Mouse (Mus musculus) layer of hippocampus, adult 18-20 months (tissue): ENCODE data around the gene Atp1a1. TPM values are rescaled to one million over a fixed set of nuclear protein-coding genes. Genes with fewer than 3 reads are reported as not detected.

Experiments
- DNase-seq, 2 experiments: peaks; one replicate each; pipeline ENCODE4 v3.0.0; 2022; ENCODE audit warnings: low spot score in 2 of 2
- total RNA-seq, 2 experiments: library from RNA; stranded (reverse); gene quantifications; 2 replicates each; pipeline ENCODE4 v1.2.3; 2021

Atp1a1 gene
- total RNA-seq, 2 experiments from 2014 or later: 518 to 527 TPM

DNA sequence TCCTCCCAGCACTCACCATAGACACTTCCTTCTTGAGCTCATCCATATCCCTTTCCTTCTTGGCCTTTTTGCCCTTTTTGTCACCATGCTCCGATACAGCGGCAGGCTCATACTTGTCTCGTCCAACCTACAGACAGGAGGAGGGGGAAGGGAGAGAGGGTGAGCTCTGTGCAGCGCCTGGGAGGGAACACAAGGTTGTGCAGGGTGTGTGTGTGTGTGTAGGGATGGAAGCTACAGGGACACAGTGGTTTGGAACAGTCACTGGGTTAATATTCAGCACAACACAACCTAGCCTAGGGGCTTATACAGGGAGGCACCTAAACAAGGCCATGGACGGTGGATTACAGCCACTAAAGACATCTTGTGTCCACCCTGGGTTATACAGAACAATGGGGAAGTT, 9.5 kb downstream of the Atp1a1 start:
- no peak for DNase-seq

DNA sequence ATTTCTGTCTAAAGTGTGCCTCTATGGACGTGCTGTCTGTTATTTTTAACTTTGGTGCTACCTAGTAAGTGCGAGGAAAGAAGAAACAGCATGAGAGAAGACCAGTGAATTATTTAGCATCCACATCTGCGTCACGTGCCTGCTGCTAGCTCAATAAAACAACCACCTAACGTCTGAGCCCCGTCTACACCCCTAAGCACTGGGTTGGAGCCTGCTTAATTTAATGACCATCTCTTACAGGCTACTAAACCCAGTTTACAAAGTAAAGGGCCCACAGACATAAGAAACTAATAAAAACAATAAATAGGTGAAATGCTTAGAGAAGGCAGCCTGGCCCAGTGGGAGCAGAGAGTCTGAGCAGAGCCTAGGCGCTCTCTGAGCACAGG, 11.2 kb downstream of the Atp1a1 start:
- no peak for DNase-seq

DNA sequence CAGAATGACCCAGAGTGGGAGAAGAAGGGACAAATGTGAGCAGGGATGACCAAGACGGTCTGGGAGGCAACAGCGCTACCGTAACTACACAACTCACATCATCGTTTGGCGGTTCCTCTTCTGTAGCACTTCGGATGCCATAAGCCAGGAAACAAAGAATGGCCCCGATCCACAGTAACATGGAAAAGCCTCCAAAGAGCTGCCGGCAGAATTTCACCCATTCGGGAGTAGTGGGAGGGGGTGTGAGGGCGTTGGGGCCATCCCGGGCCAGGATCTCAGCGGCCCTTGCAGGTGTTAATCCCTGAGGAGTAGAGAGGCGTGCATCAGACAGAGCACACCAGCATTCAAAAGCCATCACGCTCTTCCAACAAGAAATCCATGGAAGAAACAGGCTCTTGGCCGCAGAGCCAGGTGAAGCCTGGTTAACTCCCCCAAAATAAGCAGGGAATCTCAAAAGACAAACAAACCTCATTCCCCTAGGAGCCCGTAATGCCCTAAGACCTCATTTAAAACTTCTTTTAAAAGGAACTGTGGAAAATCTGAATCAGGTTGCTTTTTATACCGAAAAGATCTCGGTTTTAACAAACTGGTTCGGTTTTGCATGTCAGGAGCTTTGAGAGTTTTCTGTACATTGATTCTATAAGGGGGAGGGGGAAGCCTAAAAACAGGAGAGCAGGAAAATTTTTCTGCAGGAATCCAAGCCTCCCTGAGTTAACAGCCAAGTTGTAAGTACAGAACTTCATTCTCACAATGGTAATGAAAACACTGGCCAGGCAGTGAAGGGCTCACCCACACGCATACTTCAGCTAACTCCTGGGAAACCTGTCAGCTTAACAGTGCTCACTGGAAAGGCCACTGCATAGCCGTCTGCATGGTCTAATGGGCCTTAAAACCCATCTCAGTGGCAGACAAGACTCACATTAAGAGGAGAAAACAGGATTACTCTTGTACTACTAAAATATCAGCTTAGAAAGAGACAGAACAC, 11.9 kb downstream of the Atp1a1 start:
- DNase-seq: no peak

DNA sequence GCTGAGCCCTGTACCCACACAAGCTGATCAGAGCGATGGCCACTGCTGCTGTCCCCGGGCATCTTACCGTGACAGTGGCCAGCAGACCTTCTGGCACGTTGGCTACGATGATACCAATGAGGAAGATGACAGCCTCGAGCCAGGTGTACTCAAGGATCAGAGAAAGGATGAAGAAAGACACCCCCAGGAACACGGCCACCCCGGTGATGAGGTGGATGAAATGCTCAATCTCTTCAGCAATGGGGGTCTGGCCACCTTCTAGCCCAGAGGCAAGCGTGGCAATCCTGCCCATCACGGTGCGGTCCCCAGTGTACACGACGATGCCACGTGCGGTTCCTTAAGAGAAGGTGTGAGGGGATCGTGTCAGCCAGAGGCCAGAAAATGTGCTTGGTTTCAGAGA, 14.1 kb downstream of the Atp1a1 start:
- DNase-seq: no peak

DNA sequence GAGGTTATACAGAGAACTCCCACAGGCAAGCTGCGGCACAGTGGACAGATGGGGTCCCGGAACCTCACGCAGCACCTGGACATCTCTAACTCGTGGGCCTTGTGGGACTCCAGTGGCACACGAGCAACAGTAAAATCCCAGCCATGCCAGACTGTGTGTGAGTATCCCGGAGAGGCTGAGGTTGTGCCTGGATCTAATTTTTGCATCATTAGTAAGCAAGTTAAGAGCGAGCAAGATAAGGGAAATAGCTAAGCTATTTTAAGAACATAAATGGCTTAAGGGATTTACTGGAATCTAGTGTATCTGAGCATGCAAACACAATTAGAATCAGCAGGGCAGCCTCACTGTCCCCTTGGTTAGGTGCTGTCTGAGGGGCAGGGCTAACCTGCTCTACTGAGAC, 16.2 kb downstream of the Atp1a1 start:
- no peak for DNase-seq

DNA sequence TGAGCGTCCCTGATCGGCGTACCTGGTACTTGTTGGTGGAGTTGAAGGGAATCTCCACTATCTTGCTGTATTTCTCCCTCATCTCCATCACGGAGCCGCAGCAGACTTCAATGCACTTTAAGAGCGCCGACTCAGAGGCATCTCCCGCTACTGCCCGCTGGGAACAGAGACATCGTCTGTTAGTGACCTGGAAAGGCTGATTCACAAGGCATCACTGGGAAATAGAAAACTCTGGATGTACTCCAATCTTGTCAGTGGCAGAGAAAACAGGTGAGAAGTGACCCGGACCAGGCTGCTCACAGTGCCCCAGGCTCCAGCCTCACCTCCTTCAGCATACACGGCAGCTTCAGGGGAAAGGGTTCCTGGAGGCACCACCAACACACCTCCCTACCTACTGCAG, 17.7 kb downstream of the Atp1a1 start:
- DNase-seq: no peak

DNA sequence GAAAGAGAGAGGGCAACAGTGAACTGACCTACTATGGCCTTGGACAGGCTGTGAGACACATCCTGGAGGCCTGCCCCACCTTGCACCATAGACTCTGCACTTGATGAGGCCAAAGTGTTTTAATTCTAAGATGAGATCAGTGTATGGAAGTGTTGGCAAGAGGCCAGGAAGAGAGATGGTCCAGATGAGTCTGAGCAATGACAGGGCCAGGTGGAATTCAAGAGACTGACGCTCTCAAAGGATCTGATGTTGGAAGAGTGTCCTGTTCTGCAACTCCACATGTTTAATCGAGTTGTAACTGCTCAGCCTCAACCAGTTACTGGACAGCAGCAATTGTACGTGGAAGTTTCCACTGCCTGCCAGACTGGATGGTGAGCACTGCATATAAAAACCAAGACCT, 26.4 kb downstream of the Atp1a1 start:
- no peak for DNase-seq

DNA sequence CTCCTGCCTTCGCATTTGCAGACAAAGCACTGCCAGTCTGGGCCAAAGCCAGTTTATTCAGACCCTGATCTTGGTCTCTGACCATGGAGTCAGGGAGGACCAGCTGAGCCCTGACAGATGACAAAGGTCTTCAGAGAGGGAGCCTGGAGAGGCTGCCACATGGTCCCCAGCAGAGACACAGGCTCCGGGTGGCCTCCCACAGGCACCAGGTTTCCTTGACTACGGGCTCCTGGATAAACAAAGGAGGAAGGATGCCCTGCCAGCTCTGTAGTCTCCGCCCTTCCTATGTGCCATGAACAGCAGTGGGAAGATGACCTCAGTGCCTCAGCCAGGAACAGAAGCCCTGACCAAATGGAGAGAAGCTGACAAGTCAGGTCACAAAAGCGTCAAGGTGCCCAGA, 27.1 kb downstream of the Atp1a1 start:
- peak; percentile 37 to 66 for DNase-seq

DNA sequence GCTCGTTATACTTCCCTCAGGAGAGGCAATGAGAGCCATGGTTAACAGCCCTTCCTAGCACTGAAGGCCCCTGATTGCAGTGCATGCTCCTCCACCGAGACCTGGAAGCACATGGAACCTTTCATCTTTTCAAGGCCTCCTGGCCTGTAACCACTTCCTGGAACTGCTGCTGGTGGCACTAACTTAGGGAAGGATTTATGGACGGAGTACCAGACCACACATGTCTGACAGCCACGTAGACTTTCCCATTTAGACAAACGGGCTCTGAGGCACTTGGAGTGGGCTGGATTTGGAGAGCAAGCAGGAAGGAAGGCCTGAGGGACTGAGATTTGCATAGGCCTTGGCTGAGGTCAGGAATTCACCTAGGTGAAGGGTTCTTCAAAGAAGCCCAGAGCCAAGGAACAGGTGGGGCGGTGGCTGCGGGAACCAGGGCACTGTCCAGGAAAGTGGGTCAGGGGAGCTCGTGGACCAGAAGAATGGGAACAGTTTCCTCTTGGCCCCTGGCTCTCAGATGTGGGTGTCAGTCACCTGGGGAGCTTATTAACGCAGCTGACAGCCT, 28.9 kb downstream of the Atp1a1 start:
- DNase-seq: no peak

DNA sequence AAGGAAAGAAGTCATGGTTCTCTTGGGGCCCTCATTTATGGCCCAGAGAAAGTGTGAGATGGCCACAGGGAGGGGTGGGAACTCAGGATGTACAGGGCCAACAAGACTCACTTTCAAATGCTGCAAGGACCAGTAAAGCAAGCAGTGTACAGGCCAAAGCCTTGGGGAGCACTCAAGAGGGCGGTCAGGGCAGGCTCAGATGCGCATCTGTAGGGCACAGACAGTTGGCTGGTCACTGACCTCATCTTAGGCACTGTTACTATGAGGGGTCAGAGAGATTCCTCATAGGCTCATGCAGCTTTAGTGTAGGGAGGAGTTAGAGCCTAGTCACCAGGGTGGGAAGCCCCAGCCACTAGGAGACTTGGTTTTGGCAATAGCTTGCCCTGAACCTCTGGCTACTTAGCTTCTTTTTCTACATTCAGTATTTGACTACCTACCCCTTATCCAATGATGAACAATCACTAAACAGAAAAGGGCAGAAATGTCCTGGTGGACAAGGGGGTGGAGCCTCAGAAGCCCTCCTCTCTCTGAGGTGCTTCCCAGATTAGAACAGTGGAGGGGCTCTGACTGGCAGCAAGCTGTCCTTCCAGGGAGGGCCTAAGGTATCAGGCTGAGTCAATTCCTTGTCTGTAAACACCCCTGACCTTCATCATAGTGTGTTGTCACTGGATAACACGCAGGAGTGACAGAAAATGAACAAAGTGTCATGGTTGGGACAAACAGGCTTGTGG, 29.9 kb downstream of the Atp1a1 start:
- DNase-seq: no peak

DNA sequence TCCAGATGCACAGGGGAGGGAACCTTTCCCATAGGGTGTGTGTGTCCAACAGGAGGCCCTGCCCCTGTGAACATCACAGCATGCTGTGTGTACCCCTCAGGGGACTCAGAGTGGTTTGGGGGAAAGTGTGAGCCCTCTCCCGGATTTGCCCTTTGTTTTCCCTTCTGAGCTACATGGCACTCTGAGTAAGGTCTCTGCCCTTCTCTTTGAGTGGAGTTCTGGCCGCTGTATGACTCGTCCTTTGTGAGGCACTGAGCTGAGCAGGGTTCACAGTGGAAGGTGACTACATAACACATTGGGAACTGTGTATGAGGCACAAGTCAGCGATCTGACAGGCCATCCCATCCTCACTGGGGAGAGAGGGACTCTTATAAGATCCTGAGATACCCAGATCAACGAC, 31.5 kb downstream of the Atp1a1 start:
- no peak for DNase-seq

DNA sequence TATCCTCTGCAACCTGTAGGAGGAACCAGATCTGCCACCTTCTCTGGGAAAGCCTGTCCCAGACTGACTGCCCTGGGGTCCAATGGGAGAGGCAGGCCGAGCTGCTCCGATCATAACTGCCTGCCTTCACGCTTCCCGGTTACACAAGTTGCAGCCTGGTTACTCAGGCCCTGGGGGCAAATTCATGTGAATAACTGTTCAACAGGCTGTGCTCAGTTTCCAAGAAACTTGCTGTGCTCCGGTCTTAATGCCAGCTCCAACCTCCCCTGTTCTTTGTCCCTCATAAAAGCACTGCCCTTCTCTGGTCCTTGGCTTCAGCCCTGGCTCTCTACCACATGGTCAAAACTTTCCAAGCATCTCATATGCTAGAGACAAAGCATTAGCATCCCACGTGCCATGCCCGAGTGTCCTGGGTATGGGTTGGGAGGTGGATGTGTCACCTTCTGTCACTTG, 32.3 kb downstream of the Atp1a1 start:
- no peak for DNase-seq

DNA sequence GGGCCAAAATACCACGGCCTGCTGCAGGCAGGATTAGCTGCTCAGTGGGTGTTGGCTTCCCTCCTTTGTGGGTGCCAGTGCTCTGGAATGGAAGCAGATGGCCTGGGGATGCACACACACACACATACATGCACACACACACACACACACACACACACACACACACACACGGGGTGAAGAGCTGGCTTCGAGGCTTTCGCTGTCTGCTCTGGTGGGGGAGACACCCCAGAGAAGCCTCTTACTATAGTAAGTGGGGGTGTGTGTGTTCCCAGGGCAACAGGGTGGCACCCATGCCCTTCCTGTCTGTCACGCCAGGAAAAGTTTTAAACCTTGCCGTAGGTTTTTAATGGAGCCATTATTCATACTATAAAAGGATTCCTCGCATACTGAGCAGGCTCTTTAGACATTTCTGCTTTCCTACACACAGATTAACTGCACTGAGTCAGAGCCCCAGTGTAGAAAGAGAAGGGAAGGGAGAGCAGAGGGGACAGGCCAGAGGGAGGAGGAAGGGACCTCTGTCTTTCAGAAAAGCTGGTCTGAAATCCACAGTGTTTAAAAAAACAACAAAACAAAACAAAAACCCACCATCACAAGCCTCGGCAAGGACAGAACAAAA, 32.9 kb downstream of the Atp1a1 start:
- no peak for DNase-seq

DNA sequence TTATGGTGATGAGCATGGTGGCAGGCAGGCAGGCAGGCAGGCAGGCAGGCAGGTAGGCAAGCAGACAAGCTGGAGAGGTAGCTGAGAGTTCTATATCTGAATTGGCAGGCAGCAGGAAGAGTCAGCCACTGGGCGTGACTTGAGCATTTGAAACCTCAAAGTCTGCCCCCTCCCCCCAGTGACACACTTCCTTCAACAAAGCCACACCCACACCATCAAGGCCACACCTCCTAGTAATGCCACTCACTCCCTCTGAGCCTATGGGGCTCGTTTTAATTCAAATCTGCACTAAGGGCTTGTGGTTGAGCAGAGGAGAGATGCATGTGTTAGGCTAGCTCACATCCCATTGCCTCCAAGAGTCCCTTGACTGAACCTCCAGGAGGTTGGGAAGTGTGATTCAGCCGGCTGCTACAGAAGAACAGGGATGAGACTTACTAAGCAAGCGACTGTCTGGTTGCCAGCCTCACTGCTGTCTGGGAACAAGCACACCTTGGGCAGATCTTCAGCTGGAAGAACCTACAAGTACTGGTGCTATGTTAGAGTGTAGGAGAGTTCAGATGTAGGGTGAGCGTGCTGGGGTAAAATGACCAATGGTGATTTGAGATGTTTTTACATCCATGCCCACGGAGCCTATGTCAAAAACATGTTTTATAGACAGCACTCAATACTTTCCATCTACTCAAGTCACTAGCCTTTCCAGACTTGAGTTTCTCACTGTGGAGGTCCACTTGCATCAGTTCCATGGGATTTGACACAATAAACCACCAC, 33.6 kb downstream of the Atp1a1 start:
- DNase-seq: no peak

DNA sequence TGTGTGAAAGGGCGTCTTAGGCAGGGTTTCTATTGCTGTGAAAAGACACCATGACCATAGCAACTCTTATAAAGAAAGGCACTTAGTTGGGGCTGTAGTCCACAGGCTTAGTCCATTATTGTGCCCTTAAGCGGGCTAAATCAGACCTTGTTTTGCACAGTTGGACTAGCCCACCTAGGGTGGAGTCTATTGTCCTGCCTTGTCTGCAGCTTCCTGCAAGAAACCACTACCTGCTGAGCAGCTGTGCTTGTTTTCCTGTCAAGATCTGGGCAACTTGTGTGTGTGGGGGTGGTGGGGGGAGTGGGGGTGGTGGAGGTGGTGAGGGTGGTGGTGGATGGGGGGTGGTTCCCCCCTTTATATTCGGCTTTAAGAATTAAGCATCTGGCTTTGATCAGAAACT, 34.2 kb downstream of the Atp1a1 start:
- no peak for DNase-seq

DNA sequence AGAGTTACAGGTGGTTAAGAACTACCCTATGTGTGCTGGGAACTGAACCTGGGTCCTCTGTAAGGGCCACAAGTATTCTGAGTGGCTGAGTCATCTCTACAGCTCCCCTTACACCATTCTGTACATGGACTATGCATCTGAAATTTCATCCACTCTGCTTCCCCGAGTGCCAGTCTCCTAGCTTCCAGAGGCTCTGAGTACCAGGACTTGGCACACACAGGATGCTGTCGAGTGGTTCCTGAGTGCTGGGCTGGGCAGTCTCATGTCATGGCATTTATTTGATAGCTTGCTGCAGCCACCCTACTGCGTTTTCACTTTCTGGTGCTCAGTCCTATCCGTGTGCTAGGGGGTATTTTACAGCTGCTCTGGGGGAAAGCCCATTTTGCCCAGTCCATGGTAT, 35.9 kb downstream of the Atp1a1 start:
- no peak for DNase-seq

DNA sequence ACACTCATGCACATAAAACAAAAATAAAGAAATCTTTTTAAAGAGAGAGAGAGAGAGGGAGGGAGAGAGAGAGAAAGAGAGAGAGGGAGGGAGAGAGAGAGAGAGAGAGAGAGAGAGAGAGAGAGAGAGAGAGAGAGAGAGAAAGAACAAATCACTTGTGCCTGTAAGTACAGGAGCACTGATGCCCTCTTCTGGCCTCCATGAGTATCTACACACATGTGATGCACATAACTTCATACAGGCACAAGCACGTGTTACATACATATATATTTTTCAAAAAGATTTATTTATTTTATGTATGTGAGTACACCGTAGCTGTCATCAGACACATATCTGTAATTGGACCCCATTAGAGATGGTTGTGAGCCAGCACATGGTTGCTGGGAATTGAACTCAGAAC, 40.5 kb downstream of the Atp1a1 start:
- DNase-seq: no peak

DNA sequence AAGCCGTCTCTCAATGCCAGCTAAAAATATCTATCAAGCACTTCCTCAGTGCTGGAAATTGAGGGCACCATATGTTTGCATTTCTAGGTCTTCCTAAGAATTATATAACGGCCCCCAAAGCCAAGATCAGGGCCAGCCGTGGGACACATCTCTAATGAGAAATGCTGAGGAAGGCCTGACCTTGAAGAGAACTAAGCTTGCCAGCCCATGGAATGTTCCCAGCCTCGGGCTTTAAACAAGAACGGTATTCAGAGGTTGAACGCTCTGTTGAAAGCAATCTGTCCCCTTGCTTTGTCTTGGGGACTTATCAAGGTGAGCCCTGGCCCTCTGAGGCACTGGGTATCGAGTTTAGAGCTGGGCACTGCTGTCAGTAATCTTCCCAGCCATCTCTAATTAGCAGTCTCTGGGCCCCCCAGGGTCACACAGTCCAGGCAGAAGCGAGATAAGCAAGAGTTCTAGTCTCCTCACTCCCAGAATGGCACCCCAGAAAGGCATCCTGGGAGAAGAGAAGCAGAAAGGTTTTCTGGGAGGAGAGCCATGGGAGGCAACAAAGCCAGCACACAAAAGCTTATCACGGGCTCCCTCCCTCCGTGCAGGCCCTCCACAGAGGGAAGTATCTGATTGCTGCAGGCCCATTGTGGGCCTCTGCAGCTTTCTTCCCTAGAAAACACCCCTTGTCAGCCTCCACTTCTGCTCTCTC, 41.8 kb downstream of the Atp1a1 start:
- no peak for DNase-seq

DNA sequence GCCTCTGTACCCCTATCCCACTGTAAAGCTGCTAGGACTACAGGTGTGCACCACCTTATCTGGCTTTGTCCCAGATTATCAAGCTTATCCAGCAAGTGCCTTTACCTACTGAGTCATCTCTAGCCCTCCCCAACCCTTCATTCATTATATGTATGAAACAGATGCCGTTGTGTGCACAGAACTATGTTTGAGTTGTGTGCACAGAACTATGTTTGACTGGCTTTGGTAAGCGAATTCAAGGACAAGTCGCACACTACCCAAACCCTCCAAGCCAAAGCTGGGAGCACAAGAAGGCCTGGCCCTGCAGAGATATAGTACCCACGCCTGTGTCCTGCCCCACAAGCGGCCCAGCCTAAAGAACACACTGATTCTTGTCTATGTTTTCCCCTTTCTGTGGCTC, 42.5 kb downstream of the Atp1a1 start:
- no peak for DNase-seq

DNA sequence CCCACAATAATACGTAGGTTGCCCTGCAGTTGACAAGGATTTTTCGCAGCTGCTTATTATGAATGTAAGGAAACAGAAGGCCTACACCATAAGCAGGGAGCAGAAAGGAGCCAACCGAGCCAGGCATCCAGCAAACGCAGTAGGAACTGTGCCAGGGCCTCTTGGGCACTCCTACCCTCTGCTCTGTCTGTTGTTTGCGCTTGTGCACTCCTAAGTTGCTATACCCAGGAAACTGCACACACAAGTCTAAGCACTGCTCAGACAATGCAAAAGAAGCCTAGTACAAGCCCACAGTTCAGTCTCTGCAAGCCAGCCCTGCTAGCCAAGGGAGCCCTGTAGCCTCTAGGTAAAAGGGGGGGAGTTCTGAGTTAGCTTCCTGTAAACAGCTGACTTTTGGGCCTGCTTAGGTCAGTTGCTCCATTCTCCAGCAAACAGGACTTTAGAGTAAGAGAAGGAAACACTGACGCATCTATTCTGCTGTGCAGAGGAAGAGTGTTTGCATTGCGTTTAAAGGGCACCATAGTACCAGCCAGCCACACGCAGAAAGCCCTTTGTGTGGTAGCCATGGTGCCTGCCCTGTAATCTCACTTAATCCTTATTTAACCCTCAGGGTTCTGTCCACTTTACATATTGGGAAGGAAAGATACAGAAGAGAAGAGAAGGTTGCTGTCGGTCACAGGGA, 43.5 kb downstream of the Atp1a1 start:
- DNase-seq: no peak
